Mouse (Mus musculus) neural tube, embryonic 14.5 days (tissue): ENCODE measurements at regions not wholly inside any gene's neighbourhood (a gene's known extent, or its start where the extent isn't known, plus 50 kb on each side); places are given as distances from the start of the nearest gene placed in this dataset.
A peak's percentile ranks its signal among the peaks of the same experiment; 100 is the strongest.

Experiments used
- ATAC-seq: fragments of 200-750 bp; cut with Nextera tagmentation; 2 replicates; pipeline ENCODE4 v1.8.0; 2017; ENCODE audit warnings: low read depth, mild to moderate bottlenecking, moderate TSS enrichment, moderate library complexity
- H3K27ac ChIP-seq: fragments of 300-500 bp; sonication (generic); 2 replicates; pipeline ENCODE4 v1.5.1; 2014; ENCODE audit warnings: low read depth, mild to moderate bottlenecking, control low read depth, low read length, moderate library complexity, mixed read lengths
- H3K27me3 ChIP-seq: fragments of 300-500 bp; sonication (generic); 2 replicates; pipeline ENCODE4 v1.6.1; 2014; ENCODE audit warnings: low read length; ENCODE audit not compliant: control insufficient read depth, insufficient read depth
- H3K36me3 ChIP-seq: fragments of 300-500 bp; sonication (generic); 2 replicates; pipeline ENCODE4 v1.6.1; 2014; ENCODE audit warnings: low read length, mixed read lengths; ENCODE audit not compliant: control insufficient read depth, insufficient read depth
- H3K4me1 ChIP-seq: fragments of 300-500 bp; sonication (generic); 2 replicates; pipeline ENCODE4 v1.6.1; 2014; ENCODE audit warnings: low read length; ENCODE audit not compliant: control insufficient read depth, insufficient read depth
- H3K4me2 ChIP-seq: fragments of 300-500 bp; sonication (generic); 2 replicates; pipeline ENCODE4 v1.6.1; 2014; ENCODE audit warnings: mild to moderate bottlenecking, low read depth, low read length, control low read depth
- H3K4me3 ChIP-seq: fragments of 300-500 bp; sonication (generic); 2 replicates; pipeline ENCODE4 v1.5.1; 2014; ENCODE audit warnings: low read depth, low read length, control low read depth, mixed read lengths
- H3K9ac ChIP-seq: fragments of 300-500 bp; sonication (generic); replicated peaks from 2 replicates; pipeline ENCODE4 v1.6.1; 2014; ENCODE audit warnings: low read depth, mild to moderate bottlenecking, control low read depth, low read length, mixed read lengths
- H3K9me3 ChIP-seq: fragments of 300-500 bp; sonication (generic); 2 replicates; pipeline ENCODE4 v1.6.1; 2016; ENCODE audit warnings: low read length; ENCODE audit not compliant: control insufficient read depth
- WGBS: fragments of 180-500 bp; shearing (Covaris S2); extraction: QIAGEN DNeasy Blood & Tissue Kit; methylation state at CpG from one replicate; pipeline ENCODE4 v1.1.7; 2014; 5-methylcytosine and 5-hydroxymethylcytosine counted together

DNA sequence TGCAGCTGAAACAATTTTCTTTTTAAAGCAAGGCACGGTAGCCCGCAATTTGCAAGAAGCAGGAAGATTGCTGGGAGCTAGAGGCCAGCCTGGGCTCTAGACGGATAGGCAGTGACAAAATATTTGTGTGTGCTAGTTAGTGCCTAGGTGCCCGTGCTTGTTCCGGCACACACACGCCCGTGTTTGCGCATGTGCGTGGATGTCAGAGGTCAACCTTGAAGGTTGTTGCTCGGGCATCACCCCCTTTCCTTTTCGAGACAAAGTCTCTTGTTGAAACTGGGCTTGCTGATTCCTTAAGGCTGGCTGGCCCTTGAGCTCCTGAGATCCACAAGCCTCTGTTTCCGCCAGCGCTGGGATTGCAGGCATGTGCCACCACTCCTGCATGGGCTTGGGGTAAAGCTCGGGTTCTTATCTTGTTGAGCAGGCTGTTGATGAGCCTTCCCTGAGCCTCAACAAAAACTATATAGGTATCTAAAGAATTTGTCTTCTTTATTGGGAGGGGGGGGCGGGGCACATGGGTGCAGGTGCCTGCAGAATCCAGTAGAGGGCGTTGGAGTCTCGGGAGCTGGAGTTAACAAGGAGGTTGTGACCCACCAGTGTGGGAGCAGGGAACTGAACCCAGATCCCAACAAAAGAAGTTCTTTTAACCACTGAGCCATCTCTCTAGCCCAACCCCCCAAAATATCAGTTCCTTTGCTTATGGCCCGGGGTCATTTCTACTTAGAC, 149.5 kb upstream of the Lhx5 start:
- Histone ChIP-seq H3K27ac (peak overlapping the region; percentile 71; the same call in 1 of the 2 replicates), H3K27me3 (0 out of 2 replicates have a peak, but pooled peaks cover 2% of the 10 kb centered on the region), H3K4me1 (peaks cover 20% of the 10 kb centered on the region), H3K36me3 (no peaks in the 10 kb centered on the region), H3K4me3 (no peak overlapping the region), H3K9me3 (no peaks in the 10 kb centered on the region), H3K4me2 (no peak overlapping the region), H3K9ac (no peak overlapping the region)
- 40% methylated on average over 18 of the region's 18 CpGs for WGBS
- ATAC-seq: no peak

DNA sequence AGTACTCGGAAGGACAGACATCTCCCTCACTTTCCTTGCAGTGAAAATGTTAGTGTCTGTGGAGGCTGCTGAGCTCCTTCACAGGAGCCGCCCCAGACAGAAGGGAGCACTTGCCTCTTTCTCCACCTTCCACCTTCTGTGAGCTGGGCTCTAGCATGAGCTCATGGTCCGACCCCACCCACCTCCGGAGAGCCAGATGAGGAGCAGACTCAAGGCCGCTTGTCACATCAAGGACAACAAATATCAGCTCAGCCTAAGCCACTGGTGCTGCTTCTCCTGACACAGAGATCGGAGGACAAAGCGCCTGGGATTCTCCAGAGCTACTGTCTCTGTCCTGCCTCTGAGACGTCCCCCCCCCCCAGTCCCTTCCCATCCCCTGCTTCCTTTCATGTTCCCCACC, 146.9 kb upstream of the Lhx5 start:
- peaks cover 20% of the 10 kb centered on the region for H3K4me1 ChIP-seq
- peak overlapping the region; percentile 70 for H3K27ac ChIP-seq
- WGBS: 27% methylated on average over 6 of the region's 8 CpGs

DNA sequence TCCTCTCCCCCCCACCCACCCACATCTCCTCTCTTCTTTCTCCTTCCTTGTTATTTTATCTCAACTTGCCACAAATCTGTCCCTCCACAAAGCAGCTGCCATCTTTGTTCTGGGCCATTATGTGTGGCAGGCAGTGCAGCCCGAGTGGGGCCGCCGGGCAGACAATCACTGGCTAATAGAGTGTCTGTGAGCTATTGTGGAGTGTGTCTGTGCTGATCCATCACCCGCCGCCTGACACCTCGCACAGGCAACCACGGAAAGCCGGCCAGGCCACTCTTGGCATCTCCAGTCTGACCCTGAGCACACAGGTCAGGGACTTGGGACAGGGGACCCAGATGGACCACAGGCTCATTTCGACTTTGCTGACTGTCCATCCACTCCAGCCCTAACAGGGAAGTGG, 146.5 kb upstream of the Lhx5 start:
- Histone ChIP-seq H3K27me3 (0 out of 2 replicates have a peak, but pooled peaks cover 2% of the 10 kb centered on the region), H3K36me3 (no peaks in the 10 kb centered on the region), H3K9ac (no peak overlapping the region), H3K4me2 (no peak overlapping the region), H3K4me1 (peaks cover 18% of the 10 kb centered on the region), H3K4me3 (no peak overlapping the region), H3K9me3 (no peaks in the 10 kb centered on the region), H3K27ac (peak overlapping the region; percentile 70)
- 0 out of 2 replicates have a peak, but pooled peaks have one; percentile 29 for ATAC-seq
- 7% methylated on average over 9 of the region's 9 CpGs for WGBS

More for the DNA sequence above, 146.9 kb upstream of the Lhx5 start:
- H3K4me3 ChIP-seq: no peak overlapping the region
- ATAC-seq: no peak
- H3K36me3 ChIP-seq: no peaks in the 10 kb centered on the region
- H3K4me2 ChIP-seq: no peak overlapping the region
- H3K9me3 ChIP-seq: no peaks in the 10 kb centered on the region
- H3K27me3 ChIP-seq: 0 out of 2 replicates have a peak, but pooled peaks cover 2% of the 10 kb centered on the region
- H3K9ac ChIP-seq: no peak overlapping the region

DNA sequence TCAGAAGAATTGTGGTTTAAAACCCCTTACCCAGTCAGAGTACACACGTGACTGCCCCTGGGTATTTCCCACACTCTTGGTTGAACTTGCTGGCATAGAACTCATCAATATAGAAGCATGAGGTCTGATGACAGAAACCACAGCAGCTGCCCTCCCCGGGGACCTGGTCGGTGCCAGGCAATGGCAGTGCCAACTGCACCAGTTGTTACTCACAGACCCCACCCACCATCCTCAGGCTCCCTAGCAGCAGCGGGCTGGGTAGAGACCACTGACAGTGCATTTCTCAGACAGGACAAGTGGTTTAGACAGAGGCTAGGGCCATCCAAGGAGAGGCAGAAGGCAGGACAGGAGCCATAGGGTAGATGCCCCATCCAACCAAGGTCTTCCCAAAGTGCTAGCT, 144.7 kb upstream of the Lhx5 start:
- H3K27me3 ChIP-seq: no peaks in the 10 kb centered on the region
- no peak overlapping the region for H3K4me3 ChIP-seq
- H3K9me3 ChIP-seq: no peaks in the 10 kb centered on the region
- no peak overlapping the region for H3K9ac ChIP-seq
- no peaks in the 10 kb centered on the region for H3K36me3 ChIP-seq
- ATAC-seq: peak; percentile 32; the same call in 1 of the 2 replicates
- H3K4me1 ChIP-seq: peaks cover 4% of the 10 kb centered on the region; the same call in 1 of the 2 replicates
- H3K4me2 ChIP-seq: no peak overlapping the region
- WGBS: 56% methylated on average over 4 of the region's 4 CpGs
- no peak overlapping the region for H3K27ac ChIP-seq

DNA sequence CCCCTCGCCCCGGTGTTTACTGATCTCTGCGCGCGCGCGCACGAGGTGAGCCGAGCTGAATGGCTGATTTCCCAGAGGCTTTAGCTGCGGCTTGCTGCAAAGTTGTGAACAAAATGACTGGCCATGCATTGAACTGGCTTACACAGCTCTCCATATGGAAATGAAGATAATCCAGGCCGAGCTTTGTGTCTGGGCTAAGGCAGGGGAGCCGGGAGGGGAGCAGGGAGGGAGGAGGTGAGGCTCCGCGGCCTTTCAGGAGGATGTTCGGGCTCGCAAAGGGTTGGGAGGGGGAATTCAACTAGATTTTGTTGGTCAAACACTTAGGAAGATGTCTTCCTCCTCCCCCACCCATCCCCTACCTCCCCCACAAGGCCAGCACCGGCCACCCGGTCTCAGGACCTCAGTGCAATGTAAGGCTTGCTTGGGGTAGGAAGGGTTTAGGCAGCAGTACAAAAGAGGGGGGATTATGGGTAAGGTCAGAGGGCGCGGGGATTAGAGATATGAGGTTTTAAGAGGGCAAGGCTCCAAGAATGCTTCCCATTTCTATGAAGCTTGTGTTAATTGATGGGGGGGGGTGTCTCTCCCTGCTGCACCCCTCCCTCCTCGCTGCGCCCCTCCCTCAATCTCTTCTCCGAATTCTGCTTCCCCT, 143.3 kb upstream of the Lhx5 start:
- peak; percentile 23; the same call in 1 of the 2 replicates for ATAC-seq
- no peak overlapping the region for H3K9ac ChIP-seq
- H3K27ac ChIP-seq: peak overlapping the region; percentile 44
- peaks cover 4% of the 10 kb centered on the region; the same call in 1 of the 2 replicates for H3K4me1 ChIP-seq
- H3K27me3 ChIP-seq: no peaks in the 10 kb centered on the region
- no peak overlapping the region; the same call in 1 of the 2 replicates for H3K4me2 ChIP-seq
- 11% methylated on average over 23 of the region's 23 CpGs for WGBS
- H3K4me3 ChIP-seq: no peak overlapping the region
- no peaks in the 10 kb centered on the region for H3K9me3 ChIP-seq
- no peaks in the 10 kb centered on the region for H3K36me3 ChIP-seq

DNA sequence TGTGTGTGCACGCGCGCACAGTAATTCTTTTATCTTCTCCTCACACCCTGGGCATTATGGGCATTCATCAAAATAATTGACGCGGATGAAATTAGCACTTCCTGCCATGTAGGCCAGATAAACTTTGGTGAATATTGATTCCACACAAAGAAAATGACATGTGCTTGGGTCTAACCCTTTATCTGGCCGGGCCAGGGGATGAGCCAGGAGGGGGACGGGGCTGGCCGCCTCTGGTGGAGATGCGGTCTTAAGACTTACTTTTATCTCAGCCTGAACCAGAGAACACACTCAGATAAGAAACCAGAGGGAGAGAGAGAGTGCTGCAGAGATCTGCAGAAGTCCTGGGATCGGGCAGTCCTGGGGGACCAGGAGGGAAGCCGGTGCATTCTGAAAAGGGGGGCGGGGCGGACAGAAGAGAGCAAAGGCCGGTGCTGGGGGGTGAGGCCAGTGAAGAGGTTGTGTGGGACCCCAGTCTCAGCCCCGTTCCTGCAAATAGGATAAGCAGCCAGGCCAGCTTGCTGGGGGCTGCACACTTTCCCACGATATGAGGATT, 136.9 kb upstream of the Lhx5 start:
- Histone ChIP-seq H3K4me1 (peaks cover 8% of the 10 kb centered on the region; the same call in 1 of the 2 replicates), H3K27ac (no peak overlapping the region), H3K27me3 (0 out of 2 replicates have a peak, but pooled peaks cover 2% of the 10 kb centered on the region), H3K4me3 (no peak overlapping the region), H3K36me3 (no peaks in the 10 kb centered on the region), H3K9me3 (no peaks in the 10 kb centered on the region), H3K4me2 (no peak overlapping the region), H3K9ac (no peak overlapping the region)
- ATAC-seq: no peak
- WGBS: 46% methylated on average over 16 of the region's 16 CpGs

DNA sequence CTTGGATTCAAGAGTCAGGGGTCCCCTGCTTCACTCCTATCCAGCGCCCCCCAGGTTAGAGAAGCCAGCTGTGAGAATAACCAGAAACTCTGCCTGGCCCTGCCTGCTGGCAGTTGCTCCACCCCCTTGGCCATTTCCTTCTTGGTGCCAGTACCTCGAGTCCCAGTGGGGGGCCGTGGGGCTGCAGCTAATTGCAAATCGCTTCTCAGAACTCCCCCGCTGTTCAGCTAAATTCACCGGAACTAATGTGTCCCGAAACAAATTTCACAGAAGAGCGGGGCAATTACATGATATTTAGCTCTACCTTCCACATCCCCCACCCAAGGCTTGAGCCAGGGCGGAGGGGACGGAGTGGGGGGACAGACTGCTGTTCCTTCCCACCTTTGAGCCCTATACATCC, 134.3 kb upstream of the Lhx5 start:
- 3% methylated on average over 10 of the region's 10 CpGs for WGBS
- no peaks in the 10 kb centered on the region for H3K9me3 ChIP-seq
- peak overlapping the region; percentile 22; the same call in 1 of the 2 replicates for H3K27ac ChIP-seq
- H3K4me1 ChIP-seq: peaks cover 25% of the 10 kb centered on the region; the same call in 1 of the 2 replicates
- no peaks in the 10 kb centered on the region for H3K36me3 ChIP-seq
- 0 out of 2 replicates have a peak, but pooled peaks cover 5% of the 10 kb centered on the region for H3K27me3 ChIP-seq
- H3K4me3 ChIP-seq: no peak overlapping the region
- ATAC-seq: no peak
- no peak overlapping the region for H3K4me2 ChIP-seq
- H3K9ac ChIP-seq: no peak overlapping the region

DNA sequence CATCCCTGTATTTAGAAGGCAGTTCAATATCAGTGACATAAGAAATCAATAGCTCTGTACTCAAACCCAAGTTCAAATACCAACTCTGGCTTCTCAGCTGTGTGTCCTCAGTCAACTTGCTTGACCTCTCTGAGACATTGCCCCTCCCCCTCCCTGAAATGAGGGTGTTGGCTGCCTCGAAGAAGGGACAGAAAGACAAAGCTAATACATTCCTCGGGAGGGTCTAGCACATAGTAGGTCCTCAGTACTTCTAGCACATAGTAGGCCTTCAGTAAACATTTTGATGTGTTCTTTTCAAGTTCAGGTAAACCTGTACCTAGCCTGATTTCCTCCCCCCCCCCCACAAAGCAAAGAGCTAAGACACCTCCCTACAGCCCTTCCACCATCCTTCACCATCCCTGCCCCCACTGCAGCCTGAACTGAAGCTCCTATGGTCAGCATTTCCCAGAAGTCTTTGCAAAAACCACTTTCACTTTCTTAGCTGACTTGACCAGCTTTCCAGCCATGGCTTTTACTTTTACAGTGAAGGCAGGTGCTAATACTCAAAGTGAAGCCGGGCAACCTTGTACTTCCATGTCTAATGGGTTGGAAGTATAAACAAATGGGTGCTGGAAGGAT, 133.7 kb upstream of the Lhx5 start:
- Histone ChIP-seq H3K9ac (no peak overlapping the region), H3K27ac (no peak overlapping the region), H3K4me2 (no peak overlapping the region), H3K4me3 (no peak overlapping the region), H3K36me3 (no peaks in the 10 kb centered on the region), H3K9me3 (no peaks in the 10 kb centered on the region), H3K4me1 (peaks cover 28% of the 10 kb centered on the region; the same call in 1 of the 2 replicates), H3K27me3 (peaks cover 8% of the 10 kb centered on the region; the same call in 1 of the 2 replicates)
- WGBS: 48% methylated on average over 3 of the region's 3 CpGs
- ATAC-seq: no peak
